Mouse (Mus musculus) thymus, postnatal 25 days (tissue): Measurements from ENCODE around the gene Prmt1.

Experiments
- DNase-seq: peaks from one replicate; pipeline ENCODE4 v3.0.0; 2022

Prmt1 gene

GRCm38 (mm10) chr7:44974383-44975116 lies 11.8 kb downstream of the Prmt1 start, which contains the start of gene Cpt1c:
TSS of gene Cpt1c (minus strand) at chr7:44974851.
- DNase-seq = no peak

GRCm38 (mm10) chr7:44973415-44974130 lies 12.8 kb downstream of the Prmt1 start:
- DNase-seq = no peak

GRCm38 (mm10) chr7:44971142-44971541 lies 15.2 kb downstream of the Prmt1 start:
- no peak for DNase-seq

GRCm38 (mm10) chr7:44970231-44970691 lies 16.1 kb downstream of the Prmt1 start:
- DNase-seq = peak; percentile 73

GRCm38 (mm10) chr7:44966638-44967037 lies 19.7 kb downstream of the Prmt1 start:
- no peak for DNase-seq

- peak; percentile 38 for DNase-seq
Measured at GRCm38 (mm10) chr7:44965975-44966374, 20.4 kb downstream of the Prmt1 start.

- DNase-seq = no peak
Measured at GRCm38 (mm10) chr7:44964990-44965389, 21.4 kb downstream of the Prmt1 start.

- DNase-seq = no peak
Measured at GRCm38 (mm10) chr7:44962831-44963230, 23.5 kb downstream of the Prmt1 start.

- DNase-seq = no peak
Measured at GRCm38 (mm10) chr7:44962337-44962736, 24.0 kb downstream of the Prmt1 start.

- no peak for DNase-seq
Measured at GRCm38 (mm10) chr7:44960512-44960910, 25.9 kb downstream of the Prmt1 start.

- DNase-seq = no peak
Measured at GRCm38 (mm10) chr7:44959874-44960511, 26.4 kb downstream of the Prmt1 start.

GRCm38 (mm10) chr7:44959281-44959680 lies 27.1 kb downstream of the Prmt1 start:
- DNase-seq = no peak

- peak; percentile 34 for DNase-seq
Measured at GRCm38 (mm10) chr7:44958208-44958607, 28.2 kb downstream of the Prmt1 start.

- DNase-seq = no peak
Measured at GRCm38 (mm10) chr7:44957183-44957835, 29.1 kb downstream of the Prmt1 start.

GRCm38 (mm10) chr7:44956266-44956665 lies 30.1 kb downstream of the Prmt1 start:
- no peak for DNase-seq

- no peak for DNase-seq
Measured at GRCm38 (mm10) chr7:44955628-44956027, 30.7 kb downstream of the Prmt1 start.

GRCm38 (mm10) chr7:44954091-44954885 lies 32.1 kb downstream of the Prmt1 start:
- no peak for DNase-seq

GRCm38 (mm10) chr7:44953561-44953960 lies 32.8 kb downstream of the Prmt1 start:
- DNase-seq = no peak

- peak; percentile 39 for DNase-seq
Measured at GRCm38 (mm10) chr7:44952611-44953306, 33.6 kb downstream of the Prmt1 start.

GRCm38 (mm10) chr7:44951960-44952359 lies 34.4 kb downstream of the Prmt1 start:
- DNase-seq = no peak

- DNase-seq = no peak
Measured at GRCm38 (mm10) chr7:44949922-44950321, 36.4 kb downstream of the Prmt1 start.

- DNase-seq = no peak
Measured at GRCm38 (mm10) chr7:44942904-44943303, 43.5 kb downstream of the Prmt1 start, which contains the start of gene Tsks. TSS of gene Tsks (plus strand) at chr7:44943204.
